Mouse (Mus musculus) myocyte (in vitro differentiated cells): Measurements from ENCODE around the gene Lexm. TPM values are rescaled to one million over a fixed set of nuclear protein-coding genes. Genes with fewer than 3 reads are reported as not detected.

Experiments used
- H3K27me3 ChIP-seq: one replicate; pipeline ENCODE4 v1.6.1; 2011; ENCODE audit not compliant: control insufficient read depth, insufficient read depth, insufficient read length
- H3K36me3 ChIP-seq: one replicate; pipeline ENCODE4 v1.6.1; 2011; ENCODE audit not compliant: control insufficient read depth, insufficient read depth
- H3K4me2 ChIP-seq: one replicate; pipeline ENCODE4 v1.6.1; 2011; ENCODE audit warnings: low read depth, control low read depth
- H3K4me3 ChIP-seq: one replicate; pipeline ENCODE4 v1.5.1; 2011; ENCODE audit warnings: mild to moderate bottlenecking, control low read depth, moderate library complexity
- H3K79me2 ChIP-seq: one replicate; pipeline ENCODE4 v1.6.1; 2011; ENCODE audit not compliant: control insufficient read depth, insufficient read depth
- H3ac ChIP-seq: one replicate; pipeline ENCODE4 v1.6.1; 2011; ENCODE audit not compliant: control insufficient read depth, insufficient read length
- CEBPB ChIP-seq: IDR thresholded peaks from 2 replicates; pipeline ENCODE4 v1.6.1; 2011; ENCODE audit warnings: mild to moderate bottlenecking, moderate library complexity; ENCODE audit not compliant: poor library complexity, insufficient read depth, severe bottlenecking
- E2F4 ChIP-seq: IDR thresholded peaks from one replicate; pipeline ENCODE4 v1.6.1; 2011; ENCODE audit warnings: mild to moderate bottlenecking, control low read depth, moderate library complexity; ENCODE audit not compliant: insufficient read depth
- MAX ChIP-seq: IDR thresholded peaks from one replicate; pipeline ENCODE4 v1.6.1; 2011; ENCODE audit warnings: low read depth, mild to moderate bottlenecking, control low read depth
- MYOD1 ChIP-seq, 3 experiments: IDR thresholded peaks; one replicate each; pipeline ENCODE4 v1.6.1; 2011; ENCODE audit warnings: control low read depth in 2 of 3, low read depth in 2 of 3, mild to moderate bottlenecking in 2 of 3, moderate library complexity in 1 of 3; ENCODE audit not compliant: insufficient read length in 2 of 3, control insufficient read depth in 1 of 3
- MYOG ChIP-seq, 3 experiments: IDR thresholded peaks; one replicate each; pipeline ENCODE4 v1.6.1; 2011; ENCODE audit warnings: control low read depth in 2 of 3, low read depth in 2 of 3, mild to moderate bottlenecking in 2 of 3; ENCODE audit not compliant: insufficient read length in 2 of 3, control insufficient read depth in 1 of 3, insufficient read depth in 1 of 3
- POLR2A ChIP-seq: IDR thresholded peaks from one replicate; pipeline ENCODE4 v1.6.1; 2011; ENCODE audit warnings: low read depth, mild to moderate bottlenecking, control low read depth, moderate library complexity; ENCODE audit not compliant: insufficient read length
- POLR2AphosphoS2 ChIP-seq: IDR thresholded peaks from one replicate; pipeline ENCODE4 v1.6.1; 2011; ENCODE audit warnings: low read depth, control low read depth; ENCODE audit not compliant: insufficient read length
- REST ChIP-seq: IDR thresholded peaks from one replicate; pipeline ENCODE4 v1.6.1; 2011; ENCODE audit warnings: mild to moderate bottlenecking, control low read depth, moderate library complexity; ENCODE audit not compliant: insufficient read depth, insufficient read length
- SRF ChIP-seq: IDR thresholded peaks from one replicate; pipeline ENCODE4 v1.6.1; 2011; ENCODE audit warnings: low read depth; ENCODE audit not compliant: control insufficient read depth, insufficient read length
- TCF12 ChIP-seq: IDR thresholded peaks from one replicate; pipeline ENCODE4 v1.6.1; 2011; ENCODE audit warnings: mild to moderate bottlenecking, control low read depth; ENCODE audit not compliant: poor library complexity, insufficient read depth, severe bottlenecking
- TCF3 ChIP-seq: IDR thresholded peaks from one replicate; pipeline ENCODE4 v1.6.1; 2011; ENCODE audit warnings: low read depth, control low read depth; ENCODE audit not compliant: insufficient read length
- USF1 ChIP-seq: IDR thresholded peaks from one replicate; pipeline ENCODE4 v1.6.1; 2011; ENCODE audit warnings: low read depth, mild to moderate bottlenecking, control low read depth, moderate library complexity
- polyA plus RNA-seq: library from polyadenylated mRNA; unstranded; fragments of >200 nt; fragmentation: generic; extraction: Trizol; gene quantifications from one replicate; pipeline ENCODE4 v1.2.1, GENCODE M21; 2012; ENCODE audit warnings: missing spikeins

Lexm gene
- polyA plus RNA-seq, 1 experiment: not detected

GRCm38 (mm10) chr4:106557262-106557661 is 59.8 kb downstream of the Lexm start:
- Histone ChIP-seq H3K27me3 (no peaks in the 10 kb centered on the region), H3ac (no peak overlapping the region), H3K36me3 (no peaks in the 10 kb centered on the region), H3K79me2 (peaks cover 12% of the 10 kb centered on the region), H3K4me3 (no peak overlapping the region), H3K4me2 (no peak overlapping the region)
- TF ChIP-seq MYOD1 (IDR thresholded peaks at IDR 0.05; ENCODE audit: control insufficient read depth in 1 of 3, insufficient read length in 2 of 3, low read depth in 2 of 3) (no peak), POLR2A (no peak), POLR2AphosphoS2 (no peak), TCF12 (no peak), TCF3 (no peak), SRF (no peak), REST (no peak), CEBPB (no peak), USF1 (no peak)

GRCm38 (mm10) chr4:106550516-106551166 is 66.4 kb downstream of the Lexm start:
- no peaks in the 10 kb centered on the region for H3K27me3 ChIP-seq
- no peak overlapping the region for H3ac ChIP-seq
- no peak for TF ChIP-seq MAX
- no peak for TF ChIP-seq MYOG (IDR thresholded peaks at IDR 0.05; ENCODE audit: control insufficient read depth in 1 of 3, insufficient read depth in 1 of 3, insufficient read length in 2 of 3, low read depth in 2 of 3)
- TF ChIP-seq MYOD1 (IDR thresholded peaks at IDR 0.05; ENCODE audit: control insufficient read depth in 1 of 3, insufficient read length in 2 of 3, low read depth in 2 of 3): no peak
- TF ChIP-seq USF1: no peak
- no peak for TF ChIP-seq SRF
- TF ChIP-seq CEBPB: no peak
- no peak for TF ChIP-seq E2F4
- no peak for TF ChIP-seq POLR2A
- no peak for TF ChIP-seq TCF12
- TF ChIP-seq REST: no peak
- H3K36me3 ChIP-seq: no peaks in the 10 kb centered on the region
- no peak overlapping the region for H3K4me2 ChIP-seq
- no peaks in the 10 kb centered on the region for H3K79me2 ChIP-seq
- no peak overlapping the region for H3K4me3 ChIP-seq

- H3K27me3 ChIP-seq: no peaks in the 10 kb centered on the region
- H3ac ChIP-seq: no peak overlapping the region
- H3K4me3 ChIP-seq: no peak overlapping the region
- TF ChIP-seq E2F4: no peak
- no peak for TF ChIP-seq TCF3
- no peak for TF ChIP-seq POLR2AphosphoS2
- no peak for TF ChIP-seq USF1
- TF ChIP-seq POLR2A: no peak
- TF ChIP-seq CEBPB: no peak
- no peak for TF ChIP-seq TCF12
- no peak for TF ChIP-seq MAX
- TF ChIP-seq MYOD1 (IDR thresholded peaks at IDR 0.05; ENCODE audit: control insufficient read depth in 1 of 3, insufficient read length in 2 of 3, low read depth in 2 of 3): no peak
- no peaks in the 10 kb centered on the region for H3K36me3 ChIP-seq
- no peak overlapping the region for H3K4me2 ChIP-seq
- H3K79me2 ChIP-seq: no peaks in the 10 kb centered on the region
Measured at GRCm38 (mm10) chr4:106548113-106548512, 68.9 kb downstream of the Lexm start.

GRCm38 (mm10) chr4:106546896-106547295 is 70.1 kb downstream of the Lexm start:
- no peak overlapping the region for H3K4me3 ChIP-seq
- H3ac ChIP-seq: no peak overlapping the region
- TF ChIP-seq USF1: no peak
- TF ChIP-seq TCF12: no peak
- TF ChIP-seq REST: no peak
- TF ChIP-seq MYOD1 (IDR thresholded peaks at IDR 0.05; ENCODE audit: control insufficient read depth in 1 of 3, insufficient read length in 2 of 3, low read depth in 2 of 3): no peak
- no peak for TF ChIP-seq POLR2AphosphoS2
- no peak for TF ChIP-seq POLR2A
- no peak overlapping the region for H3K4me2 ChIP-seq
- H3K27me3 ChIP-seq: no peaks in the 10 kb centered on the region
- no peaks in the 10 kb centered on the region for H3K79me2 ChIP-seq
- no peaks in the 10 kb centered on the region for H3K36me3 ChIP-seq

GRCm38 (mm10) chr4:106545817-106546373 is 71.1 kb downstream of the Lexm start:
- H3K4me2 ChIP-seq: no peak overlapping the region

More at GRCm38 (mm10) chr4:106545817-106546373, 71.1 kb downstream of the Lexm start:
- Histone ChIP-seq H3K4me3 (no peak overlapping the region), H3ac (no peak overlapping the region), H3K27me3 (no peaks in the 10 kb centered on the region), H3K36me3 (no peaks in the 10 kb centered on the region), H3K79me2 (no peaks in the 10 kb centered on the region)
- no peak for TF ChIP-seq MYOD1 (IDR thresholded peaks at IDR 0.05; ENCODE audit: control insufficient read depth in 1 of 3, insufficient read length in 2 of 3, low read depth in 2 of 3)
- no peak for TF ChIP-seq TCF3
- TF ChIP-seq POLR2A: no peak
